Mouse (Mus musculus) liver, adult 2 months (tissue): ENCODE measurements at regions not wholly inside any gene's neighbourhood (a gene's known extent, or its start where the extent isn't known, plus 50 kb on each side); places are given as distances from the start of the nearest gene placed in this dataset.
"Not testable (repeated sequence)": the region's sequence is repeated elsewhere in the genome, so short reads cannot be mapped to it uniquely, and the experiment has no call there.

ENCODE experiments used
- DNase-seq: peaks from one replicate; pipeline ENCODE4 v3.0.0-alpha.2; 2011; ENCODE audit warnings: low read depth, low spot score; ENCODE audit errors: extremely low read depth
- H3K27ac ChIP-seq: fragments of 200-500 bp; replicated peaks from 2 replicates; pipeline ENCODE4 v1.5.1; 2012; ENCODE audit warnings: low read depth, mild to moderate bottlenecking, control low read depth, inconsistent platforms, low read length; ENCODE audit not compliant: insufficient read depth
- H3K27me3 ChIP-seq: fragments of 200-500 bp; 2 replicates; pipeline ENCODE4 v1.6.1; 2012; ENCODE audit warnings: mild to moderate bottlenecking, moderate library complexity, low read length, inconsistent platforms; ENCODE audit not compliant: control insufficient read depth, insufficient read depth
- H3K36me3 ChIP-seq: fragments of 200-500 bp; 2 replicates; pipeline ENCODE4 v1.6.1; 2012; ENCODE audit warnings: low read length, inconsistent platforms; ENCODE audit not compliant: control insufficient read depth, insufficient read depth
- H3K4me1 ChIP-seq: fragments of 200-500 bp; 2 replicates; pipeline ENCODE4 v1.6.1; 2011; ENCODE audit warnings: low read length; ENCODE audit not compliant: control insufficient read depth, insufficient read depth
- H3K4me3 ChIP-seq: fragments of 200-500 bp; 2 replicates; pipeline ENCODE4 v1.5.1; 2011; ENCODE audit warnings: low read depth, mild to moderate bottlenecking, control low read depth, low read length, moderate library complexity; ENCODE audit not compliant: insufficient read depth
- H3K79me2 ChIP-seq: fragments of 200-500 bp; 2 replicates; pipeline ENCODE4 v1.6.1; 2012; ENCODE audit warnings: inconsistent platforms, mild to moderate bottlenecking, low read length, moderate library complexity; ENCODE audit not compliant: control insufficient read depth, insufficient read depth
- H3K9ac ChIP-seq: fragments of 200-500 bp; 2 replicates; pipeline ENCODE4 v1.6.1; 2012; ENCODE audit warnings: low read depth, mild to moderate bottlenecking, control low read depth, inconsistent platforms, low read length
- CTCF ChIP-seq: fragments of 200-500 bp; IDR thresholded peaks from 2 replicates; pipeline ENCODE4 v1.5.1; 2011; ENCODE audit warnings: low read depth, low read length, control low read depth
- POLR2A ChIP-seq: fragments of 200-500 bp; IDR thresholded peaks from 2 replicates; pipeline ENCODE4 v1.6.1; 2011; ENCODE audit warnings: low read length, control low read depth; ENCODE audit not compliant: insufficient read depth; ENCODE audit errors: extremely low read depth
- WGBS: fragments of 180-500 bp; shearing (Covaris S2); methylation state at CpG from one replicate; pipeline ENCODE4 v1.1.7; 2018; 5-methylcytosine and 5-hydroxymethylcytosine counted together

- H3K4me3 ChIP-seq, H3K27ac ChIP-seq, H3K4me1 ChIP-seq, H3K27me3 ChIP-seq, H3K79me2 ChIP-seq, H3K36me3 ChIP-seq, H3K9ac ChIP-seq: not testable (repeated sequence)
- DNase-seq, result peak; percentile 30
Measured at GRCm38 (mm10) chr12:18606126-18606525, 91.8 kb downstream of the 5730507C01Rik start.

- no peaks in the 10 kb centered on the region for H3K27me3 ChIP-seq
- DNase-seq, result peak; percentile 60
- H3K4me3 ChIP-seq, result peak overlapping the region; percentile 75
- WGBS, result 2% methylated on average over 37 of the region's 38 CpGs
- no peak overlapping the region for H3K27ac ChIP-seq
- H3K36me3 ChIP-seq, result no peaks in the 10 kb centered on the region
- no peaks in the 10 kb centered on the region for H3K79me2 ChIP-seq
- 0 out of 2 replicates have a peak, but pooled peaks have one; percentile 30 for TF ChIP-seq POLR2A
- TF ChIP-seq CTCF, result no peak
- H3K4me1 ChIP-seq, result no peaks in the 10 kb centered on the region; the same call in 1 of the 2 replicates
- H3K9ac ChIP-seq, result peak overlapping the region; percentile 61
Measured at GRCm38 (mm10) chr12:18609835-18610234, 95.5 kb downstream of the 5730507C01Rik start.

DNA sequence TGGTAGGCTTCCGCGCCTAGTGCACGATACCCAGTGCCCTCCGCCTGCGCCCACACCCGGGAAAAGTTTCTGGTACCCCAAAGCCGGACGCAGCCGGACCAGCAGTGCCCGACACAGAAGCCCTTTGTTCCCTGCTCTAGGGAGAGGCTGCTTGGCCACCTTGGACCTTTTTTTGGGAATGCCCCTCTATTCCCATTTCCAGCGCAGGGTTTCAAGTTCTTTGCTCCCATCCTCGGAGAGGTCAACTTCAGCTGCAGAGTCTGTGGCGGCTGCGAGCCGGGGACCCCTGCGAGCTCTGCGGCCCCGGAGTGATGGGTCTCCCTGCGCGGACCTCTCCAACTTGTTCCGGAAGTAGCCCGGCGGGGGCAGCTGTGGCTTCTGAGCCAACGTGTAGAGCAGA, 96.3 kb downstream of the 5730507C01Rik start:
- DNase-seq, H3K9ac ChIP-seq: not testable (repeated sequence)

More for the DNA sequence above, 96.3 kb downstream of the 5730507C01Rik start:
- 1% methylated on average over 24 of the region's 24 CpGs for WGBS
- not testable (repeated sequence) for H3K4me1 ChIP-seq, H3K36me3 ChIP-seq, H3K27ac ChIP-seq, H3K27me3 ChIP-seq, H3K79me2 ChIP-seq
- peak overlapping the region; percentile 75; the same call in 1 of the 2 replicates for H3K4me3 ChIP-seq
